Mouse (Mus musculus) v-Abl transformed pro-B cells (cell line): Measurements from ENCODE around the gene Tapbp.
"Not testable (repeated sequence)": the region's sequence is repeated elsewhere in the genome, so short reads cannot be mapped to it uniquely, and the experiment has no call there.

ENCODE experiments used
- in situ Hi-C, 2 experiments: fragments of 400-800 bp; cut with MboI; formaldehyde crosslinking; loops; one replicate each; pipeline ENCODE4 v1.15.1; 2025; ENCODE audit not compliant: unreplicated experiment in 2 of 2

Tapbp gene

DNA sequence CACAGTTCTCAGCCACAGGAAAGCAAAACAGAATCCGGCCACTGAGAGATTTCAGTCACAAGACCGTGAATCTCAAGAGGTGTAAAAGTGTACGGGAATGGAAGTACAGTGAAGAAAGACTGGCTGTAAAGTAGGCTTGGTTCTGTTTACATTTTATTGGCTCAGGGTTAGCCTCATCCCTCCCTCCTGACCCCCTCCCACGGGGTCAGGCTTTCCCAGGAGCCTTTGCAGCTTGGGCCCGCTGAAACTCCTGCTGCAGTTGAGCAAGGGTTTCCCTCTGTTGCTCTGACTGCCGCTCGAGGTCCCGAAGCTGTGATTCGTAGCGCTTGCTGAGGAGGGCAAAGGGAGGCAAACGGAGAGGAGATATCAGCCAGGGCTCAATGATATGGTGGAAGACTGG is 23.1 kb downstream of the Tapbp start:
- in situ Hi-C loops: no loop called here

GRCm38 (mm10) chr17:33940206-33940805 is 24.6 kb downstream of the Tapbp start, which contains the start of the genes Pfdn6 and Wdr46:
Pfdn6 (minus strand) TSS chr17:33940343.
Wdr46 (plus strand) TSS chr17:33940660.
- in situ Hi-C loops: no loop called here

DNA sequence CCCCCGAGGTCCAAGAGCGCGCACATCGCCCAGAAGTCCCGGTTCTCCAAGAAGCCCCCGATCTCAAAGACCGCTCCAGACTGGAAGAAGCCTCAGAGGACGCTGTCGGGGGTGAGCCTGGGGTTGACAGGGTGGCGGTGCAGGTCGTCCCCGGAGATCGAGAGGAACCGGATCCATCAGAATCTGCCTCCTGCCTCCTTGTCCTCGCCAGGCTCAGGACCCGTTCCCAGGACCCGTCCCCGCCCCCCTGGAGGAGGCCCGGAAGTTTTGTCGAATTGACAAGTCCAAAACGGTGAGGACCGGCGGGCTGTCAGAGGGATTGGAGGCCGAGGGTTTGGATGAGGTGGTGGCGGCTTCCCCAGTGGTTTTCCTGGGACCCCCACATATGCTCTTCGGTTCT is 25.3 kb downstream of the Tapbp start:
- in situ Hi-C loops: no loop called here

DNA sequence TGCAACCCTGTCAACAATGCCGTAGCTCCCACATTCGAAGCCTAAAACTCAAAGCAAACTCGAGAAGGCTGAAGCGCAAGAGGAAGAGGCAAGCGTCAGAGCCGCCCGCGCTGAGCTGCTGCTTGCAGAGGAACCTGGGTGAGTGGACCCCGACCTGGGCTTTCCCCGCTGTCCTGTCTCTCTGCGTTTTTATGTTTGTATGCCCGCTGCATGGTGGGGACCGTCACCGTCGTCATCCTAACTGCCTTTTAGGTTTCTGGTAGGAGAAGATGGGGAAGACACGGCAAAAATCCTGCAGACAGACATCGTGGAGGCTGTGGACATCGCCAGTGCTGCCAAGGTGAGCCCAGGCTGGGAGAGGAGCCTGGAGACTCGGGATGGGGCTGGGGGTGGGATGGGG is 25.7 kb downstream of the Tapbp start:
- in situ Hi-C loops: no loop called here

DNA sequence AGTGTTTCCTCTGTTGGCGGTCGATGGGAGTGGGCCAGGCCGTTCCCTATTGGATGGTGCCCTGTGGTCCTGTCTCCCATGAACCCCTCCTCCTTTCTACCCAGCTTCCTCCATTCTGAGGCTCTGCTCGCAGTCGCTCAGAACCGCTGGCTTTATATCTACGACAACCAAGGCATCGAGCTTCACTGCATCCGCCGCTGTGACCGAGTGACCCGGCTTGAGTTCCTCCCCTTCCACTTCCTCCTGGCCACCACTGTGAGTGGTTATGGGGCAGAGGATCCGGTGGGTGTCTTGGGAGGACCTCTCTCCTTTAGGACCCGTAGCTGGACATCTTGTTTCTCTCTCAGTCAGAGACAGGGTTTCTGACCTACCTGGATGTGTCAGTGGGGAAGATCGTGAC is 27.8 kb downstream of the Tapbp start:
- in situ Hi-C loops: no loop called here

- in situ Hi-C loops: no loop called here
Measured at GRCm38 (mm10) chr17:33947430-33948089, 31.9 kb downstream of the Tapbp start.

- in situ Hi-C loops: no loop called here
Measured at GRCm38 (mm10) chr17:33948090-33948904, 32.6 kb downstream of the Tapbp start.

DNA sequence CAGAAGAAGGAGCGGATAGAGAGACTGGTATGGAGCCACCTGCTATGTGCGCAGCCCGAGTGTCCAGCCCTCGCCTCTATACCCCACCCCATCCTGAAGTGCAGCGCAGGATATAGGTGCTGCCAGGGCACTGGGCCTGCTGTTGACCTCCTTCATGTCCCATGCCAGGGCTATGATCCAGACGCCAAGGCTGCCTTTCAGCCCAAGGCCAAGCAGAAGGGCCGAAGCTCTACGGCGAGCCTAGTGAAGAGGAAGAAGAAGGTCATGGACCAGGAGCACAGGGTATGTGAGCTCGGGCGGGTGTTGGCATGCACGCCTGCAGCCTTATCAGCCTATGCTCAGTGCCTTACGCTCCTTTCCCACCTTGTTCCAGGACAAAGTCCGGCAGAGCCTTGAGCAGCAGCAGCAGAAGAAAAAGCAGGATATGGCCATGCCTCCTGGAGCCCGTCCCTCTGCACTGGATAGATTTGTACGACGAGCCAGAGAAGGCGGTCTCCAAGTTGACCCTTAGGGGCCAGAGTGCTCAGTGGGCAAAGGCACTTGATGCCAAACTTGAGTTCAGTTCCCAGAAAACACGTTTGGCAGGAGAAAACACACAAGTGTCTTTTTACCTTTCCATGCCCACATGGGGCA is 33.3 kb downstream of the Tapbp start:
- in situ Hi-C loops: no loop called here

DNA sequence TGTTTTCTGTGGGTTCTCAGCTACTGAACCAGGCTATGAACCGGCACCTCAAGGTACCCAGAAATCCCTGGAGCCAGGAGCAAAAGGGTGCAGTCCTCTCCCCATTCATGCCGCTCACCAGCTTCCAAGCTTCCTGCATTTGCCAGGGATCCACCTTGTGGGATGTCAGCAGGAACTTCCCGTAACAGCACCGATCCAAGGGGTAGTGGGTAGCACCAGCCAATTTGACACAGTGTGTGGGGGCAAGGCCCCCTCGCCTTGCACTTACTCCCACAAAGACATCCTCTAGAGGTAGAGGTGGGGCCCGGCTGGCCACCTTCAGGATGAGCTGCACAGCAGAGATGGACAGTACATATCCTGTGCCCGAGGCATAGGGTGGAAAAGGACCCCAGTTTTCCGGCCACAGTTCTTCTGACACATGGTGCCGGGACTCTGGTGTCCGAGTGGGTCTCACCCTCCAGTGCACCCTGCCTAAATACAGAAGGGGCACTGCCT is 34.5 kb downstream of the Tapbp start:
- in situ Hi-C loops: no loop called here

DNA sequence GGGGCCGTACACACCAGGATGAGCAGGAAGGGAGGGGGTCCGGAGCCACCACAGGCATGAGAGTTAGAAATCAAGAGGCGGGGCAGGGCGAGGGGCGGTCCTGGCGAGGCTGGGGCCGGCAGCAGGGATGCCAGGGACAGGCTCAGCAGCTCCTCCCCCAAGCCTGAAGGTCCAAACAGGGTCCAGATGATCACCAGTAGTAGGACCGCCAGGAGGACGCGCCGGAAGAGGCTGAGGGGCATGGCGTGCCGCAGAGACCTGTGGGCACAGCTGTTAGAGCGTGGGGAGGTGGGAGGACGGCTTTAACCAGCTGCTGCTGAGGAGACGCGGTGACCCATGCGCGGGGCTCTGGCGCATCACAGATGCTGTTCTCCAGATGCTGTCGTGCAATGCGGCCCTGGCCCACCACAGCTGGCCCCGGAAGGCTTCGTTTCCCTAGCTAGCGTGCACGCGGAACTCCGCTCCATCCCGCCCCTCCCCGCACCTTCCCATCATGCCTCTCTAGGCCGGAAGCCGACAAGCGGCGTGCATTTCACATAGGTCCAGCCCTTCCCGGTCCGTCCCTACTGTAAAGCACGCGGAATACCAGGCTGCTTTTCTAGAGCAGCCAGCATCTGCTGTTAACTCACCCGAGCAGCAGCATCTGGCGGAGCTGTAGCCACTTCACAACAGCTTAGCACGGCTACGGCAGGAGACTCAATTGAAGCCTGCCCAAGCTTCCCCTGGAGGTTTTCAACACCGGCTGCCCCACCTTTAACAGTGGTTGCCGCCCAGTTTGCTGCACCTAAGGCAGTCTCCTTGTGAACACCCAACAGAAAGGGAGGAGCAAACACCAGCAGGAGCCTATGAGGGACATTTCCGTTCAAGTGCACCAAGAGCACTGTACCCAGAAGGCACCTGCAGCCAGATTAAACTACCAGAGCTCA is 35.6 kb downstream of the Tapbp start, which contains the start of gene B3galt4:
Gene B3galt4 (minus strand): TSS at position 468 of the 926 bp plus-strand sequence.
- in situ Hi-C loops: no loop called here

DNA sequence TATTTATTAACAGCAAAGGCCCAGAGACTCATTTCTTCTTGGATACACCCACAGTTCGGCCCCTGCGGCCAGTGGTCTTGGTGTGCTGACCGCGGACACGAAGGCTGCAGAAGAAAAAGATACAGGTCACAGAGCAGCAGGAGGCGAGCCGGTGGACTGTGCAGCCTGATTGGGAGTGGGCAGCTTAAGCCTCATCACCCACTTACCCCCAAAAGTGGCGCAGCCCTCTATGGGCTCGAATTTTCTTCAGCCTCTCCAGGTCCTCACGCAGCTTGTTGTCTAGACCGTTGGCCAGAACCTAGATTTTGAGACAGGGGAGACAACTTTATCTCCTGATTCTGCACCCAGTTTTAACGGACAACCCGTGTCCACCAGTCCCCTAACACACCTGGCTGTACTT is 36.3 kb downstream of the Tapbp start:
- in situ Hi-C loops: not testable (repeated sequence)

GRCm38 (mm10) chr17:33952879-33953278 is 37.2 kb downstream of the Tapbp start:
- in situ Hi-C loops: no loop called here

- in situ Hi-C loops: no loop called here
Measured at GRCm38 (mm10) chr17:33953310-33953709, 37.6 kb downstream of the Tapbp start.

DNA sequence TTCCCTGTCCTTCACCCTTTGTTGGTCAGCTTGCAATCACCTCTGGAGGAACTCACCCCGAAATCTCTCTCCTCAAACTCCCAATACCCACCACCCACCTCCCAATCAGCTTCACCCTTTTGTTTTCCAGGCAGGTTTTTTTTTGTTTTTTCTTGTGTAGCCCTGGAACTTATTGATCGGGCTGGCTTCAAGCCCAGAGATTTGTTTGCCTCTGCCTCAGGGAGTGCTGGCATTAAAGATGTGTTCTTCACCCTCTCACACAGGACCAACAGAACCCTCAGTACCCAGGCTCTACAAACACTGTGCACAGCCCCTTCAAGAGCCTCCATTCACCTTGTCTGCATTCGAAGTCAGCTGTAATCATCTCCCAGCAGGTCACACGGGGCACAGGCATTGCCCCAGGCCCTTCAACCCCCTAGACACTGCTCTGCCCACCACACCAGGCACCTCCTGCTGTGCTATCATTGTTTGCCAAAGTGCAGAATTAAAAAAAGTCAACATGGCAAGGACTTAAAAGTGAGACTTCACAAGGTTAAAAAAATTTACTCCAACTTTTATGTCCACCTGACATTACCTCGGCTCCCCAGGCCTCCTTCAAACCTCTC is 38.4 kb downstream of the Tapbp start:
- in situ Hi-C loops: no loop called here

GRCm38 (mm10) chr17:33954646-33955554 is 39.2 kb downstream of the Tapbp start:
- in situ Hi-C loops: no loop called here

GRCm38 (mm10) chr17:33955555-33956214 is 40.0 kb downstream of the Tapbp start, which contains the start of the genes Vps52 and Rps18:
Vps52 (plus strand) TSS chr17:33955812.
Rps18 (minus strand) TSS chr17:33956001.
- in situ Hi-C loops: no loop called here

GRCm38 (mm10) chr17:33956336-33956735 is 40.6 kb downstream of the Tapbp start:
- in situ Hi-C loops: no loop called here

- in situ Hi-C loops: no loop called here
Measured at GRCm38 (mm10) chr17:33957493-33957892, 41.8 kb downstream of the Tapbp start.
